Mouse (Mus musculus) small intestine, adult 2 months (tissue): Measurements from ENCODE around the gene Add1.

Experiments
- CTCF ChIP-seq: fragments of 200-500 bp; IDR thresholded peaks from 2 replicates; pipeline ENCODE4 v1.5.1; 2012; ENCODE audit warnings: low read depth, mild to moderate bottlenecking, control low read depth, inconsistent platforms, low read length, moderate library complexity, mixed read lengths; ENCODE audit not compliant: insufficient replicate concordance, insufficient read length; ENCODE audit errors: extremely low read depth
- POLR2A ChIP-seq: fragments of 200-500 bp; IDR thresholded peaks from 2 replicates; pipeline ENCODE4 v1.6.1; 2012; ENCODE audit warnings: low read depth, mild to moderate bottlenecking, control low read depth, inconsistent platforms, low read length, moderate library complexity

- no peak for TF ChIP-seq CTCF
- TF ChIP-seq POLR2A: no peak
These were observed 87.2 kb downstream of the Add1 start for GRCm38 (mm10) chr5:34660591-34661130.
